Mouse (Mus musculus): ENCODE results near the gene 1700029I15Rik.

1700029I15Rik gene

GRCm38 (mm10) chr2:92425366-92425765 is 43.0 kb downstream of the 1700029I15Rik start:
- in situ Hi-C loops (cut with MboI, MseI), result no loop called here

- in situ Hi-C loops (cut with MboI, MseI), result no loop called here
These were observed 44.1 kb downstream of the 1700029I15Rik start for GRCm38 (mm10) chr2:92426426-92426825.

- in situ Hi-C loops (cut with MboI, MseI), result no loop called here
These were observed 45.5 kb downstream of the 1700029I15Rik start for GRCm38 (mm10) chr2:92427882-92428281.

GRCm38 (mm10) chr2:92430089-92430488 is 47.8 kb downstream of the 1700029I15Rik start:
- in situ Hi-C loops (cut with MboI, MseI), result loop anchor here (10.0 kb wide), 1 partner anchor 715 kb away; the partner anchor contains the start of genes Atg13 and Harbi1

- in situ Hi-C loops (cut with MboI, MseI), result loop anchor here (10.0 kb wide), 1 partner anchor 716 kb away; the partner anchor contains the start of genes Atg13 and Harbi1
These were observed 48.6 kb downstream of the 1700029I15Rik start for GRCm38 (mm10) chr2:92430723-92431541.

GRCm38 (mm10) chr2:92431611-92432179 is 49.4 kb downstream of the 1700029I15Rik start:
- in situ Hi-C loops (cut with MboI, MseI), result loop anchor here (10.0 kb wide), 1 partner anchor 717 kb away; the partner anchor contains the start of genes Atg13 and Harbi1

GRCm38 (mm10) chr2:92432299-92433295 is 50.3 kb downstream of the 1700029I15Rik start:
- in situ Hi-C loops (cut with MboI, MseI), result loop anchor here (10.0 kb wide), 1 partner anchor 718 kb away; the partner anchor contains the start of genes Atg13 and Harbi1

GRCm38 (mm10) chr2:92433578-92434374 is 51.4 kb downstream of the 1700029I15Rik start, which contains the start of gene Cry2:
Gene Cry2, minus strand, starts transcription at chr2:92434043.
- in situ Hi-C loops (cut with MboI, MseI), result loop anchor here (10.0 kb wide), 1 partner anchor 719 kb away; the partner anchor contains the start of genes Atg13 and Harbi1

- in situ Hi-C loops (cut with MboI, MseI), result loop anchor here (10.0 kb wide), 1 partner anchor 720 kb away; the partner anchor contains the start of genes Atg13 and Harbi1
These were observed 52.0 kb downstream of the 1700029I15Rik start for GRCm38 (mm10) chr2:92434375-92434745.

- in situ Hi-C loops (cut with MboI, MseI), result loop anchor here (10.0 kb wide), 1 partner anchor 720 kb away; the partner anchor contains the start of genes Atg13 and Harbi1
These were observed 52.7 kb downstream of the 1700029I15Rik start for GRCm38 (mm10) chr2:92435023-92435422.
